Mouse (Mus musculus) spleen, adult 2 months (tissue): ENCODE results near the gene Vwf.

ENCODE experiments used
- CTCF ChIP-seq: fragments of 200-500 bp; IDR thresholded peaks from 2 replicates; pipeline ENCODE4 v1.5.1; 2011; ENCODE audit warnings: mild to moderate bottlenecking, inconsistent platforms; ENCODE audit not compliant: insufficient read depth, insufficient read length, insufficient replicate concordance; ENCODE audit errors: extremely low read depth
- POLR2A ChIP-seq: fragments of 200-500 bp; IDR thresholded peaks from 2 replicates; pipeline ENCODE4 v1.6.1; 2011; ENCODE audit warnings: low read depth, low read length, inconsistent platforms

- TF ChIP-seq POLR2A (no peak), CTCF (no peak)
Measured at GRCm38 (mm10) chr6:125558831-125559230, 12.3 kb downstream of the Vwf start.
